Mouse (Mus musculus): Measurements from ENCODE around the gene Clip3. TPM values are rescaled to one million over a fixed set of nuclear protein-coding genes. Genes with fewer than 3 reads are reported as not detected.

Clip3 gene
- total and polyA plus RNA-seq, 3 experiments = 0.33 TPM; not detected in 2

DNA sequence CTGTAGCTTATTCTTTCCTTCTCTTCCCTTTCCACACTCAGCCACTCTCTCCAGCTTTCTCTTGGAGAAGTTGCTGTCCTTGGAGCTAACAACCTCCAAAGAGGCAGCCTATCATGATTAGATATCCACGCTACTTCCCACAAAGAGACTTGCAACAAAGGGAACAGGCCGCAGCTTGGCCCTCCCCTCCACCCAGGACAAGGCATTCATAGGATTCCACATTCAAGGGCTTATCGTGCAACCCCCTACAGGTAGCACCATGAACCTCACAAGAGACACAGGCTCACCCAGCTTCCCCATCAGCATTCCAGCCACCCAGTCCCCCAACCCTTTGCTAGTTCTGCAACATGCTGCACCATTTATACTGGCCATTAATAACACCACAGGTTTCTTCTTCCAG, 24.7 kb upstream of the Clip3 start:
- H3K9me3 ChIP-seq (replicated peaks) = no peaks in the 10 kb centered on the region
- TF ChIP-seq GATA2 (IDR thresholded peaks at IDR 0.05; ENCODE audit: borderline replicate concordance, low read depth, low read length) (no peak), TAL1 (conservative IDR thresholded peaks at IDR 0.05; ENCODE audit: low read depth, low read length) (no peak), CTCF (IDR thresholded peaks at IDR 0.05; ENCODE audit: low read depth, low read length) (no peak), POLR2AphosphoS5 (IDR thresholded peaks at IDR 0.05; ENCODE audit: insufficient replicate concordance, low read depth, low read length) (no peak), GATA1 (IDR thresholded peaks at IDR 0.05; ENCODE audit: borderline replicate concordance, low read length) (no peak)
- H3K27me3 ChIP-seq (ENCODE audit: insufficient read depth, low read length) = no peaks in the 10 kb centered on the region
- no peaks in the 10 kb centered on the region for H3K4me1 ChIP-seq (ENCODE audit: insufficient read depth, low read depth, low read length)
- no peak for DNase-seq (ENCODE audit: low spot score)
- peaks cover 90% of the 10 kb centered on the region for H3K36me3 ChIP-seq (replicated peaks)
- no peak for ATAC-seq (ENCODE audit: extremely low read depth, insufficient number of reproducible peaks, low FRiP score, poor library complexity, severe bottlenecking)
- H3K4me3 ChIP-seq (ENCODE audit: low read depth, low read length) = no peak overlapping the region

DNA sequence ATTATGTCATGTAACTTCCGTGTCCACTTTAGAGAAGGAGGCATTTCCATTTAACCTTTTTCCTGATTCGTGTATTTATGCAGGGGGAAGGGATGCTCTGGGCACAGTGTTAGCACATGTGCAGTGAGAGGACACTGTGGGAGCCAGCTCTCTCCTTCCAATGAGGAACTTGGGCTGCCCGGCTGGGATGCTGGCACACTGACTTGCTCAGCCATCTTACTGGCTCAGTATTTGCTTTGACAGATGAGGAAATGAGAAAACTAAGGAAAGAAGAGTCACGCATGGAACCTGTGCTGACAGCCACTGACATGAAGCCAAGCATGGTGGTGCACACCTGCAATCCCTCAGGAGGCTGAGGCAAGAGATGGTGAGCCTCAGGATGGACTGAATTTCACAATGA, 21.9 kb upstream of the Clip3 start:
- peaks cover 95% of the 10 kb centered on the region for H3K36me3 ChIP-seq (replicated peaks)
- DNase-seq (ENCODE audit: low spot score) (no peak), ATAC-seq (ENCODE audit: extremely low read depth, insufficient number of reproducible peaks, low FRiP score, poor library complexity, severe bottlenecking) (no peak)
- TF ChIP-seq CTCF (IDR thresholded peaks at IDR 0.05; ENCODE audit: low read depth, low read length) = no peak
- TF ChIP-seq POLR2AphosphoS5 (IDR thresholded peaks at IDR 0.05; ENCODE audit: insufficient replicate concordance, low read depth, low read length) = no peak
- no peak for TF ChIP-seq GATA2 (IDR thresholded peaks at IDR 0.05; ENCODE audit: borderline replicate concordance, low read depth, low read length)
- TF ChIP-seq TAL1 (conservative IDR thresholded peaks at IDR 0.05; ENCODE audit: low read depth, low read length) = no peak
- TF ChIP-seq GATA1 (IDR thresholded peaks at IDR 0.05; ENCODE audit: borderline replicate concordance, low read length) = no peak
- H3K4me3 ChIP-seq (ENCODE audit: low read depth, low read length) = no peak overlapping the region
- H3K4me1 ChIP-seq (ENCODE audit: insufficient read depth, low read depth, low read length) = no peaks in the 10 kb centered on the region
- no peaks in the 10 kb centered on the region for H3K9me3 ChIP-seq (replicated peaks)
- no peaks in the 10 kb centered on the region for H3K27me3 ChIP-seq (ENCODE audit: insufficient read depth, low read length)

DNA sequence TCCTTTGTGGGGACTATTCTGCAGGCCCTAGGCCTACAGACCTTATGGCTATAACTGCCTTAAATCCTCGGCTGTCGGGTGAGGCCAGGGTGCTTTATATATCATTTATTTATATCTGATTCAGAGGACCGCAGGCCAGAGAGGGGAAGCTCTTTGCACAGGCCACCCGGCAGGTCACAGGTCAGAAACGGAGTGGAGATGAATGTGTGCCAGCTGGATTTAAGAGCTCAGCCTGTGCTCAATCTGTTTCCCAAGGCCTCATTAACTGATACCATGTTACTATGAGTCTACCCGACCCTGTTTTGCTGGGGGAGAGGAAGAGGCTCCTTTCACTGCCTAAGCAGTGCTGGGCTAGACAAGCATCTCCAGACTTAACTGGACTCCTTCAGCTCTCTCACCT, 17.1 kb upstream of the Clip3 start:
- Histone ChIP-seq H3K4me3 (ENCODE audit: low read depth, low read length) (no peak overlapping the region), H3K4me1 (ENCODE audit: insufficient read depth, low read depth, low read length) (peaks cover 15% of the 10 kb centered on the region), H3K9me3 (replicated peaks) (no peaks in the 10 kb centered on the region), H3K36me3 (replicated peaks) (peaks cover 81% of the 10 kb centered on the region), H3K27me3 (ENCODE audit: insufficient read depth, low read length) (no peaks in the 10 kb centered on the region)
- no peak for ATAC-seq (ENCODE audit: extremely low read depth, insufficient number of reproducible peaks, low FRiP score, poor library complexity, severe bottlenecking)
- TF ChIP-seq CTCF (IDR thresholded peaks at IDR 0.05; ENCODE audit: low read depth, low read length) (no peak), GATA2 (IDR thresholded peaks at IDR 0.05; ENCODE audit: borderline replicate concordance, low read depth, low read length) (no peak), TAL1 (conservative IDR thresholded peaks at IDR 0.05; ENCODE audit: low read depth, low read length) (no peak), GATA1 (IDR thresholded peaks at IDR 0.05; ENCODE audit: borderline replicate concordance, low read length) (no peak), POLR2AphosphoS5 (IDR thresholded peaks at IDR 0.05; ENCODE audit: insufficient replicate concordance, low read depth, low read length) (no peak)
- DNase-seq (ENCODE audit: low spot score) = no peak

DNA sequence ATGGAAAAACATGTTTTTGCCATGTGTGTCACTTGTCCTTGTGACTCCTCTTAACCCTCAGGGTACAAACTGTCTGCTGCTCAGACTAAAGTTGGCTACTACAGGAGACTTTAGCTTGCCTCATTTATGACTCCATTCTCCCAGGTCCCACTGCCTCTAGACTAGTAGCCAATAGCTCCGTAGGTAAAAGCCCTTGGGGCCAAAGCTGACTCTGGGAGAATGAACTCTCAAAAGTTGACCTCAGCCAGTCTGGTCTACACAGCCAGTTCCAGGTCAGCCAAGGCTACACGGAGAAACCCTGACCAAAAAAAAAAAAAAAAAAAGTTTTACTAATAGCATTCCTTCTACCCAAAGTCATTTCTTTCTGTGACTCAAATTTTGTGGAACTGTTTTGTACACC, 12.6 kb upstream of the Clip3 start:
- Histone ChIP-seq H3K4me1 (ENCODE audit: insufficient read depth, low read depth, low read length) (peaks cover 27% of the 10 kb centered on the region), H3K4me3 (ENCODE audit: low read depth, low read length) (no peak overlapping the region), H3K36me3 (replicated peaks) (peaks cover 36% of the 10 kb centered on the region), H3K9me3 (replicated peaks) (no peaks in the 10 kb centered on the region), H3K27me3 (ENCODE audit: insufficient read depth, low read length) (0 out of 2 replicates have a peak, but pooled peaks cover 3% of the 10 kb centered on the region)
- no peak for DNase-seq (ENCODE audit: low spot score)
- no peak for ATAC-seq (ENCODE audit: extremely low read depth, insufficient number of reproducible peaks, low FRiP score, poor library complexity, severe bottlenecking)
- TF ChIP-seq GATA1 (IDR thresholded peaks at IDR 0.05; ENCODE audit: borderline replicate concordance, low read length) = no peak
- TF ChIP-seq POLR2AphosphoS5 (IDR thresholded peaks at IDR 0.05; ENCODE audit: insufficient replicate concordance, low read depth, low read length) = no peak

DNA sequence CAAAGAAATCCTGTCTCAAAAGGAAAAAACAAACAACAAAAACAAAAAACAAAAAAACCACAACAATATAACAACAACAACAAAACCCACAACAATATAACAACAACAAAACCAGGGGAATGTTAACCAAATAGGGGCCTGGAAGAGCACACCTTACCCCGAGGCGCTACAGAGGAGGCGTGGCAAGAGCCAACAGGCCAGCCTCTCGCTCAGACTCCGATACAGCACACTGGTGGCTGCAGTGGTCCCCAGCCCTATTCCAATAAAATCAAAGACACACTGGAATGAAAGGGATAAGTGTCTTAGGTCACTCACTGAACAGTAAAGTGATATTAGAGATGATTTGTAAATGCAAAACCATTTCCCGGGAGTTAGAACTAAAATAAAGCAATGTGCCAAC, 12.0 kb upstream of the Clip3 start:
- TF ChIP-seq TAL1 (conservative IDR thresholded peaks at IDR 0.05; ENCODE audit: low read depth, low read length) (no peak), CTCF (IDR thresholded peaks at IDR 0.05; ENCODE audit: low read depth, low read length) (no peak), POLR2AphosphoS5 (IDR thresholded peaks at IDR 0.05; ENCODE audit: insufficient replicate concordance, low read depth, low read length) (no peak), GATA2 (IDR thresholded peaks at IDR 0.05; ENCODE audit: borderline replicate concordance, low read depth, low read length) (no peak), GATA1 (IDR thresholded peaks at IDR 0.05; ENCODE audit: borderline replicate concordance, low read length) (no peak)
- DNase-seq (ENCODE audit: low spot score) (peak; percentile 9), ATAC-seq (ENCODE audit: extremely low read depth, insufficient number of reproducible peaks, low FRiP score, poor library complexity, severe bottlenecking) (no peak)
- Histone ChIP-seq H3K27me3 (ENCODE audit: insufficient read depth, low read length) (0 out of 2 replicates have a peak, but pooled peaks cover 3% of the 10 kb centered on the region), H3K4me1 (ENCODE audit: insufficient read depth, low read depth, low read length) (peaks cover 27% of the 10 kb centered on the region), H3K4me3 (ENCODE audit: low read depth, low read length) (peak overlapping the region; percentile 92), H3K36me3 (replicated peaks) (peaks cover 30% of the 10 kb centered on the region), H3K9me3 (replicated peaks) (no peaks in the 10 kb centered on the region)

DNA sequence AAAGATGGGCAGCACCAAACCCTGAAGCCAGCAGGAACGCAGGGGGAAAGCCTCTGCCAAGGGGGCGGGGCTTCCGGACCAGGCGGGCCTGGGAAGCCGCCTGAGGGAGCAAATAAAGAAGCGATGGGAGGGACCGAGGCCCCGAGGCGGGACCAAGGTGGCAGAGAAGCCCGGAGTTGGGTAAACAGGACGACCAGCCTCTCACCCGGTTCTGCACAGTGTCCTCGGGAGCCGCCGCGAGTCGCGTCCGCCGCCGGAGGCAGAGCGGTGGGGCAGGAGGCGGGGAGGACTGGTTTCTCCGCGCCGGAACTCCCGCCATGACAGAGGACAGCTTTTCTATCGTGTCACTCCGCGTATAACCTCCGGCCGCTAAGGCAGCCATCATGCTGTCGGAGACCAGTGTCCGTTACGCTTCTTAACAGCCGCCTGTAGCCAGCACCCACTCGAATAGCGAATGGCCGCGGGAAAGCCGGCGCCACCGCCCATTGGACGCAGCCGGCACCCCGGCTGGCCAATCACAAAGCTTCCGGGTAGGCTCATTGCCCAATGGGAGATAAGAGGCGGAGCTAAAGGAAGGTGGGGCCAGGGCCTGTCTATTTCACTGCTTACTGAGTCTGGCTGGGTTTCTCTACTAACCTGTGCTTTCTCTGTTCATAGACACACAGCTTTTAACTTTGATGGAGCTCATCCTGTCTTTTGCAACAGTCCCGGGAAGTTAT, 11.4 kb upstream of the Clip3 start, which contains the start of the genes Thap8 and Wdr62:
Thap8 (plus strand) TSS at position 144 of the 719 bp plus-strand sequence.
Wdr62 (minus strand) TSS at position 469 of the 719 bp plus-strand sequence.
- TF ChIP-seq TAL1 (conservative IDR thresholded peaks at IDR 0.05; ENCODE audit: low read depth, low read length) (no peak), GATA2 (IDR thresholded peaks at IDR 0.05; ENCODE audit: borderline replicate concordance, low read depth, low read length) (no peak), CTCF (IDR thresholded peaks at IDR 0.05; ENCODE audit: low read depth, low read length) (no peak), POLR2AphosphoS5 (IDR thresholded peaks at IDR 0.05; ENCODE audit: insufficient replicate concordance, low read depth, low read length) (no peak)
- H3K9me3 ChIP-seq (replicated peaks) = no peaks in the 10 kb centered on the region
- peaks cover 24% of the 10 kb centered on the region for H3K36me3 ChIP-seq (replicated peaks)
- ATAC-seq (ENCODE audit: extremely low read depth, insufficient number of reproducible peaks, low FRiP score, poor library complexity, severe bottlenecking) (peak; percentile 89), DNase-seq (ENCODE audit: low spot score) (peak; percentile 99)
- H3K27me3 ChIP-seq (ENCODE audit: insufficient read depth, low read length) = 0 out of 2 replicates have a peak, but pooled peaks cover 3% of the 10 kb centered on the region
- peaks cover 27% of the 10 kb centered on the region for H3K4me1 ChIP-seq (ENCODE audit: insufficient read depth, low read depth, low read length)
- H3K4me3 ChIP-seq (ENCODE audit: low read depth, low read length) = peak within 1 kb of the TSS; percentile 92
